Mouse (Mus musculus) MEL (cell line): ENCODE data around the gene Car4. TPM values are rescaled to one million over a fixed set of nuclear protein-coding genes. Genes with fewer than 3 reads are reported as not detected.

ENCODE experiments used
- DNase-seq: peaks from one replicate; pipeline ENCODE4 v3.0.0; 2011; ENCODE audit warnings: low read depth, low spot score
- H3K27ac ChIP-seq: 2 replicates; pipeline ENCODE4 v1.5.1; 2012; ENCODE audit warnings: low read depth, mild to moderate bottlenecking, control low read depth, low read length, moderate library complexity; ENCODE audit not compliant: control insufficient read depth
- H3K27me3 ChIP-seq, 2 experiments: fragments of 150-350 bp in 1 of 2; sonication (generic) in 1 of 2; 2 replicates each; pipeline ENCODE4 v1.6.1; 2012; ENCODE audit warnings: low read length in 2 of 2, mild to moderate bottlenecking in 2 of 2, improper control_type of control experiment in 1 of 2, moderate library complexity in 1 of 2; ENCODE audit not compliant: insufficient read depth in 2 of 2, control insufficient read depth in 1 of 2
- H3K36me3 ChIP-seq, 2 experiments: 2 replicates each; pipeline ENCODE4 v1.6.1; 2012 to 2014; ENCODE audit warnings: low read length in 2 of 2, improper control_type of control experiment in 1 of 2, inconsistent platforms in 1 of 2, mild to moderate bottlenecking in 1 of 2; ENCODE audit not compliant: insufficient read depth in 2 of 2, control insufficient read depth in 1 of 2
- H3K4me1 ChIP-seq, 2 experiments: fragments of 150-350 bp in 1 of 2; sonication (generic) in 1 of 2; 2 replicates each; pipeline ENCODE4 v1.6.1; 2012; ENCODE audit warnings: low read length in 2 of 2, improper control_type of control experiment in 1 of 2, mild to moderate bottlenecking in 1 of 2; ENCODE audit not compliant: insufficient read depth in 2 of 2, control insufficient read depth in 1 of 2
- H3K4me3 ChIP-seq, 2 experiments: fragments of 150-350 bp in 1 of 2; sonication (generic) in 1 of 2; 2 replicates each; pipeline ENCODE4 v1.5.1; 2012; ENCODE audit warnings: low read depth in 2 of 2, low read length in 2 of 2, mild to moderate bottlenecking in 2 of 2, moderate library complexity in 2 of 2, control low read depth in 1 of 2, improper control_type of control experiment in 1 of 2; ENCODE audit not compliant: control insufficient read depth in 1 of 2, insufficient read depth in 1 of 2
- H3K79me2 ChIP-seq: 2 replicates; pipeline ENCODE4 v1.6.1; 2012; ENCODE audit warnings: mild to moderate bottlenecking, low read length, moderate library complexity; ENCODE audit not compliant: control insufficient read depth, poor library complexity, insufficient read depth
- H3K9ac ChIP-seq: 2 replicates; pipeline ENCODE4 v1.6.1; 2012; ENCODE audit warnings: low read depth, mild to moderate bottlenecking, control low read depth, low read length, moderate library complexity; ENCODE audit not compliant: control insufficient read depth, poor library complexity, severe bottlenecking
- H3K9me3 ChIP-seq: fragments of 150-350 bp; sonication (generic); replicated peaks from 2 replicates; pipeline ENCODE4 v1.6.1; 2012; ENCODE audit warnings: mild to moderate bottlenecking, low read length, improper control_type of control experiment, moderate library complexity; ENCODE audit not compliant: insufficient read depth
- CTCF ChIP-seq, 3 experiments: IDR thresholded peaks in 2 of 3; conservative IDR thresholded peaks in 1 of 3; 2 replicates each; pipeline ENCODE4 v1.5.1; 2011 to 2012; ENCODE audit warnings: low read length in 3 of 3, low read depth in 2 of 3, mild to moderate bottlenecking in 2 of 3, improper control_type of control experiment in 1 of 3, inconsistent platforms in 1 of 3, mixed read lengths in 1 of 3, moderate library complexity in 1 of 3; ENCODE audit not compliant: control insufficient read depth in 1 of 3, insufficient read depth in 1 of 3, poor library complexity in 1 of 3, severe bottlenecking in 1 of 3
- ELF1 ChIP-seq: IDR thresholded peaks from 2 replicates; pipeline ENCODE4 v1.6.1; 2014; ENCODE audit warnings: low read depth, mild to moderate bottlenecking, inconsistent platforms, low read length, improper control_type of control experiment, moderate library complexity
- EP300 ChIP-seq, 2 experiments: IDR thresholded peaks; 2 replicates each; pipeline ENCODE4 v1.6.1; 2011; ENCODE audit warnings: improper control_type of control experiment in 2 of 2, low read length in 2 of 2, low read depth in 1 of 2, mild to moderate bottlenecking in 1 of 2
- GATA1 ChIP-seq: IDR thresholded peaks from 2 replicates; pipeline ENCODE4 v1.6.1; 2011; ENCODE audit warnings: low read depth, low read length, improper control_type of control experiment
- HCFC1 ChIP-seq: IDR thresholded peaks from 2 replicates; pipeline ENCODE4 v1.6.1; 2012; ENCODE audit warnings: low read depth, mild to moderate bottlenecking, inconsistent platforms, low read length, improper control_type of control experiment, moderate library complexity
- KAT2A ChIP-seq: conservative IDR thresholded peaks from 2 replicates; pipeline ENCODE4 v1.6.1; 2012; ENCODE audit warnings: low read depth, low read length, improper control_type of control experiment, inconsistent platforms
- MYB ChIP-seq: IDR thresholded peaks from 2 replicates; pipeline ENCODE4 v1.6.1; 2011; ENCODE audit warnings: mild to moderate bottlenecking, low read depth, low read length, improper control_type of control experiment
- NELFE ChIP-seq: IDR thresholded peaks from 2 replicates; pipeline ENCODE4 v1.6.1; 2011; ENCODE audit warnings: low read depth, low read length, improper control_type of control experiment
- RAD21 ChIP-seq: IDR thresholded peaks from 2 replicates; pipeline ENCODE4 v1.6.1; 2011; ENCODE audit warnings: mild to moderate bottlenecking, low read depth, low read length, improper control_type of control experiment
- RCOR1 ChIP-seq: IDR thresholded peaks from 2 replicates; pipeline ENCODE4 v1.6.1; 2012; ENCODE audit warnings: low read depth, mild to moderate bottlenecking, inconsistent platforms, low read length, improper control_type of control experiment
- SMC3 ChIP-seq: IDR thresholded peaks from 2 replicates; pipeline ENCODE4 v1.6.1; 2011; ENCODE audit warnings: low read depth, low read length, improper control_type of control experiment
- TCF12 ChIP-seq: IDR thresholded peaks from 2 replicates; pipeline ENCODE4 v1.6.1; 2014; ENCODE audit warnings: low read depth, mild to moderate bottlenecking, inconsistent platforms, low read length, improper control_type of control experiment, moderate library complexity
- ZMIZ1 ChIP-seq: IDR thresholded peaks from 2 replicates; pipeline ENCODE4 v1.6.1; 2012; ENCODE audit warnings: low read depth, mild to moderate bottlenecking, inconsistent platforms, low read length, improper control_type of control experiment, moderate library complexity
- polyA plus RNA-seq, 2 experiments: library from polyadenylated mRNA; stranded (reverse) in 1 of 2; unstranded in 1 of 2; fragments of >175 nt in 1 of 2; fragments of >200 nt in 1 of 2; gene quantifications; 2 replicates each; pipeline versions ENCODE4 v1.2.1 to v1.2.4; 2012; ENCODE audit warnings: low replicate concordance in 2 of 2, low read depth in 1 of 2; ENCODE audit not compliant: insufficient read length in 2 of 2, insufficient read depth in 1 of 2, missing spikeins in 1 of 2
- total RNA-seq: library from RNA; depleted of rRNA; stranded (reverse); fragments of 300-350 nt; gene quantifications from 2 replicates; pipeline ENCODE4 v1.2.3, GENCODE M21; 2012

Gene Car4
- total and polyA plus RNA-seq, 3 experiments = not detected

DNA sequence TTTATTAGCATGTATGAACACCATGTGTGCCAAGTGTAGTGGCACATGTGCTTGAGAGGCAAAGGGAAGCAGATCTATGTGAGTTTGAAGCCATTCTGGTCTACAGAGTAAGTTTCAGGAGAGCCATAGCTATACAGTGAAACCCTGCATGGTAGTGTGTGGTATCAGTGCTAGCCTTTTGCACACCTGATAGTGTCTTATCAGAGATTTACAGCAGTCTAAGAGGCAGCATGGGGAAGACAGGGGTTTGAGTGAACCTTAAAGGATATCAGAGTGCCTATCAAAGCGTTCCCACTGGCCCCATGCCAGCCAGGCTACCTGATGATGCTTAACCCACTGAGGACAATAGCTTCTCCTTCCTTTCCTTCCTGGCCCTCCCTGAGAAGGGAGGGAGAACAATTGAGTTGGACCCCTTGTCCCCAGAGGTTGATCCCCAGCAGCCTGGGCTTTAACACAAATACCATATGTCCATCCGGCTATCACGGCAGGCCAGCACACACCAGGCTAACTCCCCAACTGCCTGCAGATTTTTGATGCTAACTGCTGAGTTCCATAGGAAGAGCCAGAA is 19.9 kb downstream of the Car4 start:
- peak; percentile 27 for DNase-seq
- H3K36me3 ChIP-seq = no peaks in the 10 kb centered on the region
- TF ChIP-seq NELFE (no peak), TCF12 (peak; percentile 55; the same call in 1 of the 2 replicates), GATA1 (peak; percentile 69), MYB (no peak), RCOR1 (peak; percentile 39; the same call in 1 of the 2 replicates), EP300 (IDR thresholded peaks at IDR 0.05; ENCODE audit: low read depth in 1 of 2, low read length in 2 of 2) (peak; percentile 39 to 46; a peak in 2 of 4 replicates)
- TF ChIP-seq, all 39 proteins: peak for 4
- H3K4me1 ChIP-seq = peaks cover 0 to 12% of the 10 kb centered on the region in 2 experiments; a peak in 1 of 4 replicates
- no peak overlapping the region for H3K27ac ChIP-seq
- no peak overlapping the region for H3K4me3 ChIP-seq
- H3K27me3 ChIP-seq = no peaks in the 10 kb centered on the region
- H3K79me2 ChIP-seq = no peaks in the 10 kb centered on the region
- no peaks in the 10 kb centered on the region for H3K9me3 ChIP-seq
- no peak overlapping the region for H3K9ac ChIP-seq

DNA sequence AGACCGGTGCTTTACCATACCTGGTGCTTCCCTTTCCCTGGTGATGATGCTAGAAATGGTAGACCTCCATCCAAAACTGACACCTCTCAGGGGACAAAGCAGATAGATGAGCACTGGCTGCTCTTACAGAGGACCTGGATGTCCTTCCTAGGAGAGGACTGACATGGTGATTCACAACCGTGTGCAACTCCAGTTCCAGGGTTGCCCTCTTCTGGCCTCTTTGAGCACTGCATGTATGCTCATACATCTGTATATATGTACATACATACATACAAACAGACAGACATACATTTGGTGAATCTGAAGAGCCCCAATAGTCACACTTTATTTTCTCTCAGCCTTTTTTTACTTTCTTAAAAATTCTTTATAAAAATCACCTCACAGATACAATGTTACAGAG is 20.5 kb downstream of the Car4 start:
- no peaks in the 10 kb centered on the region for H3K79me2 ChIP-seq
- TF ChIP-seq HCFC1 (no peak), SMC3 (peak; percentile 70), RAD21 (peak; percentile 54), CTCF (IDR thresholded peaks at IDR 0.05 in 2 of 3, conservative IDR thresholded peaks at IDR 0.05 in 1 of 3; ENCODE audit: control insufficient read depth in 1 of 3, insufficient read depth in 1 of 3, low read depth in 2 of 3, low read length in 3 of 3, poor library complexity in 1 of 3, severe bottlenecking in 1 of 3) (peak; percentile 51 to 69 (median 62))
- peak; percentile 79 for DNase-seq

DNA sequence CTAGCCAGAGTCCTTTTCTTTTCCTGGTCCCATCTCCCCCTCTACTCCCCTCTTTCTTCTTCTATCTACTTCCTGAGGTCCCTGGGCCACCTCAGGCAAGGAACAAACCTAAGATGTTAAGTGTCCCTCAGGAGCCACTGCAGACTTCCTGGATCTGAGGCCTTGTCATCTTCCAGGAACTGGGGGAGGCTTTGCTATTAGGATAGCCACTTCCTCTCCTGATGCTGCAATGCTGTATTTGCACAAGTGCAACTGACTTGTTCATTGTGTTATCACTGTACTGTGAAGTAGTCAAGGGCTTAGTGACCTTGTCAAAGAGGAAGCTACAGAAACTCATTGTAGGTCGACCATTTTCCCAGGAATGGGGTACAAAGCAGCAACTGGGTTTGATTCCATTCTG is 21.8 kb downstream of the Car4 start:
- H3K4me3 ChIP-seq = no peak overlapping the region
- no peak for TF ChIP-seq KAT2A
- TF ChIP-seq ZMIZ1 = no peak
- no peak for TF ChIP-seq ELF1
- no peak for TF ChIP-seq HCFC1
- DNase-seq = peak; percentile 46

More for the DNA sequence above, 20.5 kb downstream of the Car4 start:
- Histone ChIP-seq H3K36me3 (no peaks in the 10 kb centered on the region), H3K4me1 (peaks cover 0 to 12% of the 10 kb centered on the region in 2 experiments; a peak in 1 of 4 replicates), H3K9ac (no peak overlapping the region), H3K27me3 (no peaks in the 10 kb centered on the region), H3K27ac (no peak overlapping the region), H3K9me3 (no peaks in the 10 kb centered on the region), H3K4me3 (no peak overlapping the region)

More for the DNA sequence above, 21.8 kb downstream of the Car4 start:
- no peaks in the 10 kb centered on the region for H3K79me2 ChIP-seq
- no peaks in the 10 kb centered on the region for H3K9me3 ChIP-seq
- no peaks in the 10 kb centered on the region for H3K27me3 ChIP-seq
- peaks cover 0 to 12% of the 10 kb centered on the region in 2 experiments; a peak in 1 of 4 replicates for H3K4me1 ChIP-seq
- H3K36me3 ChIP-seq = 0 out of 4 replicates have a peak, but pooled peaks cover 0 to 2% of the 10 kb centered on the region in 2 experiments
- no peak overlapping the region for H3K27ac ChIP-seq
- no peak overlapping the region for H3K9ac ChIP-seq
